Mouse (Mus musculus) MN1 (cell line): ENCODE data around the gene Surf2.
"Not testable (repeated sequence)": the region's sequence is repeated elsewhere in the genome, so short reads cannot be mapped to it uniquely, and the experiment has no call there.

Experiments
- DNase-seq: peaks from one replicate; pipeline ENCODE4 v3.0.0-alpha.2; 2016; ENCODE audit warnings: low spot score

The Surf2 gene

DNA sequence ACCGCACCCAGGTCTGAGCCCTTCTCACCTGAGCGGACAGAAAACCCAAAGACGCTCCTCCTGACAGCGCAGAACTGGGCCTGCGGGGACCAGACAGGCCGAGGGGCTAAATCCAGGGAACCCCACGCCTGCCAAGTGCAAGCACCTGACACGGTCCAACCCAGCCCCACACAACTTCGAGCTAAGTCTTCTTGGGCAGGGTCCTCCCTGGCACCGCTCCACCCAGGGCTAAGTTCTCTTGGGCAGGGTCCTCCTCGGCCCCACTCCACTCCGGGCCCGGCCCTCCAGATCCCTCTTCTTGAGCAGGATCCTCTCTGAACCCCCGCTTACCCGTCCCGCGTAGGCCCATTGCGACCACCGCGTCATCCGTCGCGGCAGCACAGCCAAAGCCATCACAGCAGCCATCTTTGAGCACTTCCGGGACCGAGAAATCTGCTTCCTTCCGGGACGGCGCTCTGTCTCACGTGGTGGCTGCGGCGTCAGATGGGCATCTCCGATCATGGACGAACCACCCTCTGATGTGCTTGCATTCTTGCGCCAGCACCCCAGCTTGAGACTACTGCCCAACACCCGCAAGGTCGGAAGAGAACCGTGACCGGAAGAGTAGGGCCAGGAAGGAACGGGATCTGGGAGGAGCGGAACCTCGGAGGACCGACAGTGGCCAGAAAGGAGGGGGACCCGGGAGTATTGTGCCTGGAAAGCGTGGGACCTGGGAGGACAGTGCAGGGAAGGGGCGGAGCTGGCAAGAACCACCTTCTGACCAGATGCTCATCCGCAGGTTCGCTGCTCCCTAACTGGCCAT, at the start of gene Surf2, which contains the start of gene Surf1:
TSS of gene Surf2 (plus strand) at position 441 of the 802 bp plus-strand sequence.
TSS of gene Surf1 (minus strand) at position 604 of the 802 bp plus-strand sequence.
- peak; percentile 78 for DNase-seq

GRCm38 (mm10) chr2:26870666-26871065, 45.5 kb upstream of the Surf2 start:
- no peak for DNase-seq

DNA sequence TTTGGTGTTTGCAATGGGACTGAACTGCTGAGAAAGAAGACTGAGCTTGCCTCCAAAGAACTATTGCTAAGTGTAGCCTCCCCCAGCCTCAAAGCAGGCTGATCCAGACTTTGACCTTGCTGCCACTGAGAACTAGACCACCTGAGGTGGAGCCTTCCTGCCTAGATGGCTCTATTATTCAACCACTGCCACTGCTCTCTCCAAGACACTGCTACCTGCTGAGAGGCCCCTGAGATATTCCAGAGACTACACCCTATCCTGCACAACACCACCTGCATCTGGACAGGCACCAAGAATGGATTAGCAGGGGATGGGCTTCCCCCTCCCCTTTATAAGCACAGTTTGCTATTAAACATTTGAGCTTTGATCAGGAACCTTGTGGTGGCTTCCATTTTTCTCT, 37.6 kb upstream of the Surf2 start:
- DNase-seq: no peak

- DNase-seq: not testable (repeated sequence)
Measured at GRCm38 (mm10) chr2:26885541-26885940, 30.6 kb upstream of the Surf2 start.

DNA sequence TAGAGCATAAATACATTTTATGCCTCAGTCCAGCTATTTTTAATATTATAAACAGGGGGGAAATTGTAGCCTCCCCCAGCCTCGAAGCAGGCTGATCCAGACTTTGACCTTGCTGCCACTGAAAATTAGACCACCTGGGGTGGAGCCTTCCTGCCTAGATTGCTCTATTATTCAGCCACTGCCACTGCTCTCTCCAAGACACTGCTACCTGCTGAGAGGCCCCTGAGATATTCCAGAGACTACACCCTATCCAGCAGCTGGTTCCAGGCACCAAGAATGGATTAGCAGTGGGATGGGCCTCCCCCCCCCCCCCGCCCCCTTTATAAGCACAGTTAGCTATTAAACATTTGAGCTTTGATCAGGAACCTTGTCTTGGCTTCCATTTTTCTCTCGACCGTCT, 30.0 kb upstream of the Surf2 start:
- not testable (repeated sequence) for DNase-seq

- DNase-seq: no peak
Measured at GRCm38 (mm10) chr2:26895898-26896297, 20.3 kb upstream of the Surf2 start.

- no peak for DNase-seq
Measured at GRCm38 (mm10) chr2:26900731-26901130, 15.4 kb upstream of the Surf2 start.

GRCm38 (mm10) chr2:26901834-26902400, 14.2 kb upstream of the Surf2 start:
- no peak for DNase-seq

DNA sequence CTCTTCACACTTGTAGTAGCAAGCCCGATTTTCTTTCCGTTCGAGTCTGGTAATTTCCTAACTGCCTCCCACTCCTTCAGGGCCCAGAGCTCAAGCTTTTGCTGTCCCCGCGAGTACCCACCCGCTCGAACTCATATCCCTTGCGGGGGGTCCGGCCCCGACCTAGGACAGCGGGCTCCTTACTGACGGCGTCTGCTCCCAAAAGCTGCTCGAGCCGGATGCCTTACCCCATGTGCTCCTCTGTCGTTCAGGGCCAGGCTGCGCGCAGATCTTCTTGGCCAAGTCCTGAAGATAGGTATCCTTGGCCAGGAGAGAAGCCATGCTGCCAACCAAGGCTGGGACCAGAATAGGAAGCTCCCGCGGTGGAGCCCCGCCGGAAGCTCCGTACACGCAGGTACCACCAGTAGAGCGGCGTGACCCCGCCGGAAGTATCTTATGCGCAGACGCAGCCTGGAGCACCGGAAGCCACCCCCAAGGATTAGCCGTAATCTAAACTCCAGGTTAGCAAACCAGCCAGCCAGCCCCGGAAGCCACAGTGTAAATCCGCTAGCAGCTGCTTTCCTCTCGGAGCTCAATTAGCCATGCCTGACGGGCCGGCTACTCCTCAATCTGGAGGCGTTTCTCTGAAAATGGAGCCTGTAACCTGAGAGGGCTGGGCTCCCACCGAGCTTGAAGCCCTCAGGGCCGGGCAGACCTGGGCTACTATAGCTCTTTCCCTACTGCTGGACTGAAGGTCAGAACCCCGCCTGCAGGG, 13.5 kb upstream of the Surf2 start, which contains the start of gene Surf6:
TSS of gene Surf6 (minus strand) at position 413 of the 754 bp plus-strand sequence.
- peak; percentile 95 for DNase-seq

DNA sequence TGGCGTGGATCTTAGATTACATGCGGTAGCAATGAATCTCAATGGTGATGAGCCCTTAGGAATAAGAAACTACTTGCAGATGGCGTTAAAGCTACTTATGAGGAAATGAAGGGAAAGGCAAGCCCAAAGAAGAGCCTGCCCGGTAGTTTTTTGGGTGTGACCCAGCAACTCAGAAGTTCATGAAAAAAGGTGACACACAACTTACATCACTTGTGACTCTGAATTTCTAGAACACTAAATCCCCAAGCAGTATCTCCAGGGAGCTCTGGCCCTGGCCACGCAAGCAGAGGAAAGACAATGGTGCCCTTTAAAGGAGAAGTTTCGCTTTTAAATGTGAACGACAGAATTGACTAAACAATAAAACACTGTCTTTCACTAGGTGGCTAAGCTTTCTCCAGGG, 12.9 kb upstream of the Surf2 start:
- DNase-seq: peak; percentile 40

DNA sequence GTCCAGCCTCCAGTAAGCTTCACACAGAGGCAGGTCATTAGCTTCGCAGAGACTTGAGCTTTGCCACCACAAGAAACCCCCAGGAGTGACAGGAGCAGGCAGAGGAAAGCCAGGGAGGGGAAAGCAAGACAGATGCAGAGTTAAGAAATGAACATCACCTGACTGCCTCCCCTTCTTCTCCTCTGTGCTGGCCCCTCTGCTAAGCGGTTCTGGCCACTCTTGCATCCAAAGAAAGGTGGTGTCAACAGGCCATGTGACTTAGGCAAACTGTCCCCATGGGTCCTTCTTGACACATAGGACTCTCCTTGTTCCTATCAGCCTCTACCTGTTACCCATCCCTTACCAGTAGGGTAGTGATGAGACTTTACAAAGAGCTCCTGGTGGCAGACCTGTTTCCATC, 10.2 kb upstream of the Surf2 start:
- no peak for DNase-seq

DNA sequence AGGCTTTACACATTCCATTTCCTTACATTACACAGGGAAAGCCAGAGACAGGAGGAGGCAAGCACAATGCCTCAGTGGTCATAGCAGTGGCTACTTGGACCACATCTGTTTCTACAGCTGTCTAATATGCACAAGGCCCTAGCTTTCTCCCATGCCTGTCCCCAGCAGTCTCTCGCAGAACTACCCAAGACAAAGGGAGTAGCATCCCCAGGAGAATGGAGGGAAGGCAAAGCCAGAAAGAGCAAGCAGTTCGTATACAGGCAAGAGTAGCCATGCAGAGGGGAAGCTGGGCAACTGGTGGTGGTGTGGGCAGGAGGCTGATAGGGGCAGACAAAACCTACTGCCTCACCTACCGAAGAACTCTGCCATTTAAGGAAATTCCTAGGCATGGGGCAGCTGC, 9.7 kb upstream of the Surf2 start:
- DNase-seq: no peak

GRCm38 (mm10) chr2:26907109-26907508, 9.1 kb upstream of the Surf2 start:
- DNase-seq: peak; percentile 48

GRCm38 (mm10) chr2:26908710-26909386, 7.3 kb upstream of the Surf2 start:
- no peak for DNase-seq

DNA sequence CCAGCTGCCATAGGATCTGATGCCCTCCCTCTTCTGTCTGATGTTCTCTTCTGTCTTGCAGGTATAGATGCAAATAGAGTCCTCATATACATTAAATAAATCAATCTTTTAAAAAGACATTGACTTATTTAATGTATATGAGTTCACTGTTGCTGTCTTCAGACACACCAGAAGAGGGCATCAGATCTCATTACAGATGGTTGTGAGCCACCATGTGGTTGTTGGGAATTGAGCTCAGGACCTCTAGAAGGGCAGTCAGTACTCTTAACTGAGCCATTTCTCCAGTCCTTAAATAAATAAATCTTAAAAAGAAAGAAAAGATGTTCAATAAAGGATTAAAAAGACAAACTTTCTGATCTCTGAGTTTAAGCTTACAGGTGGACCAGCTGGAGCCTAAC, 6.8 kb upstream of the Surf2 start:
- no peak for DNase-seq

DNA sequence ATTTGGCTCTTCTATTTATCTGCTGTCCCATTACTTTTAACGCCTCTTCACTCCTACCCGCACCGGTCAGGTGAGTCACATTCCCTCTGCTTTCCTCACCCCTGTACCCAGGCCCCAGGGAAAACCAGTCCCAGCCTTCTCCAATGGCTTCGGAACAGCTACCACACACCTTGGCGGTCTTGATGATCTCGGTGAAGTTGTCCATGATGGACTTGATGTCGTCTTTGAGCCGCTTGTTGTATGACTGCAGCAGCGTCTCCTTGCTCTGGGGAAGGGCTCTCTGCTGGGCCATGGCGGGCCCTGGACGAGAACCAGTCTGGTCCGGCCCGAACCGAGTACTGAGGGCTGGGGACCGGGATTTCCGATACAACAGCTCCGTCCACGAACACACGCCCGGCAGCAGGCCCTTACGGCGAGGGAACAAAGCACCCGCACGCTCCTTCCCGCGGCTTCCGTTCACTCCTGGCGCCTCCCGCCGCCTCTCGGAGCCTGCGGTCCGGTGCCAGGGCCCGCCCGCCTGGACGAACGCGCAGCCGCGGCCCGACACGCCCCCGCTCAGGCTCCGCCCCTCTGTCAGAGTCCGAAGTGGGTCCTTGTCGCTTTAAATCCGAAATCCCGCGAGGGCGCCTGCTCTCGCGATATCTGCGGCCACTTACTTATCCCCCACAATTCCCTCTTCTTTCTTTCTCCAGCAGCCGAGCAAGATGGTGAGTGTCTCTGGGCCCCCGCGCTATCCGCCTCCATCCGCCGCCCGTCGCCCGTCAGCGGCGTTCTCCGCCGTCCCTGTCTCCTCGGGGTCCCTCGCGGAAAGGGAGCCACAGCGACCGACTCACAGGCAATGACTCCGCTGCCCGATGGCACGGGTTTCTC, 5.8 kb upstream of the Surf2 start, which contains the start of the genes Med22 and Rpl7a:
TSS of gene Med22 (minus strand) at position 554 of the 870 bp plus-strand sequence.
TSS of gene Rpl7a (plus strand) at position 641 of the 870 bp plus-strand sequence.
- DNase-seq: peak; percentile 98

DNA sequence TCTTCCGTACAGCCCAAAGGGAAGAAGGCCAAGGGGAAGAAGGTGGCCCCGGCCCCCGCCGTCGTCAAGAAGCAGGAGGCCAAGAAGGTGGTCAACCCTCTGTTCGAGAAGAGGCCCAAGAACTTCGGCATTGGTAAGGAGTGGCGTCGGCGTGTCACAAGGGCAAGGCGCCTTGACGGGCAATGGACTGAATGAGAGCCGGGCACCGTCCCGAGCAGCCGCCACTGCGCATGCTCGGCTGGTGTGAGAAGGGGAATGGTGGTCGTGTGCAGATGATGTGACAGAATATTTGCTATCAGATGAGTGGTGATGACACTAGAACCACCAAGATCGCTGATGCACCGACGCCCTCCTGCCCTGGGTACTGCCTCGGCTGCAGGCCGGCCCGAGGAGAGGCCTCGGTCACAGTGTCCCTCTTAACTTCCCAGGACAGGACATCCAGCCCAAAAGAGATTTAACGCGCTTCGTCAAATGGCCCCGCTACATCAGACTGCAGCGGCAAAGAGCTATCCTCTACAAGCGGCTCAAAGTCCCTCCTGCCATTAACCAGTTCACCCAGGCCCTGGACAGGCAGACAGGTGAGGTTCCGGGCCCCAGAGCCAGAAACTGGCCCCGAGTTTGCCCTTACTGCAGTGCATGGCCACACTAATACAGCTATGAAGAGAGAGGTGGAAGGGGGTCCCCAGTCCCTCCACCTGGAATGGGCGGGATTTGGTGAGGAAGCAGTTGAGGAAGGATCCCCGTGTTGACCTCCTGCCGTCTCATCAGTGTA, 5.0 kb upstream of the Surf2 start:
- DNase-seq: peak; percentile 64

DNA sequence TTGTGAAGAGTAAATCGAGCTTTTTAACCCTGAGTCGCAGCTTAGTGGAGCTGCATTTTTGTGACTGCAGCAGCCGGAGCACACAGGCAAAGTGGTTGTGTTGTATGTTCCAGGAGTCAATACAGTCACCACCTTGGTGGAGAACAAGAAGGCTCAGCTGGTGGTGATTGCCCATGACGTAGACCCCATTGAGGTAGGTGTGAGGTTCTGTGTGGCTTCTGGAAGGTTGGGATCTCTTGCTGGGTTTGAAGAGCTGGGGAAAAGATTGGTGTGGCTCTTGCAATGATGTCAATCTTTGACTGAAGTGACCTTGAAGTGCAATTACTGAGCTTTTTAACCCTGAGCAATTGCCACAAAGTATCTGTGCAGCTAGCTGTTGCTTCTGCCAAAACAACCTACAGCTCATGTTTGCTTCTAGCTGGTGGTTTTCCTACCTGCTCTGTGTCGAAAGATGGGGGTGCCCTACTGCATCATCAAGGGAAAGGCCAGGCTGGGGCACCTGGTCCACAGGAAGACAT, 3.9 kb upstream of the Surf2 start:
- DNase-seq: no peak

DNA sequence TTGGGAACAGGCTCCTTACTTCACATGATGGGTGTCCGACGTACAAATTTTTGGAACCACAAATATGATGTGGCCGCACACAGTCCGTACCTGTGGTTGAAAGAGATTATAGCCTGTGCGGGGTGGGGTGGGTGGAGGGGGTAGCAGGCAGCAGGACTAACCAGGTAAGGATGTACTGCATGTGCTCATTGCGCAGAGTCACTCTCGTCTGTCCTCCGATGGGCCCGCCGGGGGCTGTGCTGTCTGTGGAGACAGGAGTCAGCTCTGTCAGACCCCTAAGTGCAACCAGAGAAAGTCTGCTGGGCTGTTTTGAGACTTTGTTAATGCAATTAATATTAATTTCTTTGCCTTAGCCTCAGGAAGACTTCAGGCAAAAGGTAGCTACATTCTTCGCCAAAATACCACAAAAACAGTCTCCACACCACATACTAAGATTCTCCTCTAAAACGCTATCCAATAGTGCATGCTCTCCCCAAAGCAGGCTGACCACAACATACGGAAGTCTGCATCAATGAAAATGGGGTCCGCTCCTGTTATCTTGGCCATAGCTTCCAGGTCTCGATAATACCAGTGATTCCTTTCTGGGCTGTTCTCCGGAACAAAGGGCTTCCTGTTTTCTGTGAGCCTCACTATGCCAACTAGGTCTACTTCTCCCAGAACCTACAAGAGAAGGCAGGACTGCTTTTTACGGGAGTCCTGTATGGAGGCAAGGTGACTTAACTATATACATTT, 2.6 kb upstream of the Surf2 start:
- DNase-seq: no peak
